Mouse (Mus musculus): ENCODE results near the gene Folr2. TPM values are rescaled to one million over a fixed set of nuclear protein-coding genes. Genes with fewer than 3 reads are reported as not detected.
A peak's percentile ranks its signal among the peaks of the same experiment; 100 is the strongest.

Gene Folr2
- polyA plus RNA-seq, 1 experiment = 1.2 TPM

DNA sequence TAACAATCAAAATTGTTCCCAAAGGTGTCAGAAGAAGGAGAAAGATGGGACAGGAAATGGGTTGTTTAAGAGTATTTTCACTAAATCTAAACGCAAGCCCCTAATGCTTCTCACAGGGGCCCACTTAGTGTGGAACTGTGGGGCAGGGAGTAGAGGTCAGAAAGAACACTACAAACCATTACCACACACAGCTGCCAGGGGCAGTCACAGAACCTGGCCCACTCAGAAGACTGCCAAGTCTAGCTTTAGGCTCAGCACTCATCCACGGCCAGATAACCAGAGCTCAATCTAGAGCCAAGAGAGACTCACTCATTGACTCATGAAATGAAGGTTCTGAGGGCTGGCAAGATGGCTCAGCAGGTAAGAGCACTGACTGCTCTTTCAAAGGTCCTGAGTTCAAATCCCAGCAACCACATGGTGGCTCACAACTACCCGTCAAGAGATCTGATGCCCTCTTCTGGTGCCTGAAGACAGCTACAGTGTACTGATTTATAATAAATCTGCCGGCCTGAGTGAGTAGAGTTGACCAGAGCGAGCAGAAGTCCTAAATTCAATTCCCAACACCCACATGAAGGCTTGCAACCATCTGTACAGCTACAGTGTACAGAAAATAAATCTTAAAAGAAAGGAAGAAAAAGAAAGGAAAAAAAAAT is 21.4 kb downstream of the Folr2 start:
- H3K27me3 ChIP-seq (ENCODE audit: control insufficient read depth, insufficient read depth, low read length, poor library complexity, severe bottlenecking) = no peaks in the 10 kb centered on the region
- peak overlapping the region; percentile 82 for H3K9ac ChIP-seq (ENCODE audit: low read depth, poor library complexity, severe bottlenecking)
- H3K4me3 ChIP-seq (ENCODE audit: low read depth, low read length) = peak overlapping the region; percentile 85
- H3K36me3 ChIP-seq (ENCODE audit: control insufficient read depth, insufficient read depth, low read length, poor library complexity, severe bottlenecking) = peaks cover 16% of the 10 kb centered on the region; the same call in 1 of the 2 replicates
- no peak overlapping the region for H3K27ac ChIP-seq (ENCODE audit: insufficient read depth, low read length)
- H3K9me3 ChIP-seq (replicated peaks; ENCODE audit: control insufficient read depth, insufficient read depth, low read length, poor library complexity, severe bottlenecking) = no peaks in the 10 kb centered on the region
- H3K4me1 ChIP-seq (ENCODE audit: control insufficient read depth, insufficient read depth, low read length) = peaks cover 6% of the 10 kb centered on the region
- TF ChIP-seq POLR2A (IDR thresholded peaks at IDR 0.05; ENCODE audit: insufficient read depth, low read length) = no peak

DNA sequence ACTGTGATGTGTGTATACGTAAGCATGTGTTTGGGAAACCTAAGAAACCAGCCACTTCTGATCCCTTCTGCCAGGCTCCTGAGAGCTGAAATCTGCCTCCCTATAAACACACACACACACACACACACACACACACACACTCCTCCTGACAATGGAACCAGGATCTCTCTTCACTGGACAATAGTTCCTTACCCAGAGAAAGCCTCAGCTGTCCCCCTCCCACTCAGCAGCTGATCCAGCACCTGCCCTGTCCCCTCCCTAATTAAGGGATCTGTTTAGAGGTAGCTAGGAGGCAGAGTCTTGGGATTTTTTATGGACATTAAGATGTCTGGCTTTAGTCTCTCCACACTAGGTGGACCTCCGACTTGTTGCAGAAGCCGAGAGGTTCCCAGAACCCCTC is 22.1 kb downstream of the Folr2 start:
- Histone ChIP-seq H3K4me3 (ENCODE audit: low read depth, low read length) (no peak overlapping the region), H3K4me1 (ENCODE audit: control insufficient read depth, insufficient read depth, low read length) (peaks cover 4% of the 10 kb centered on the region), H3K27ac (ENCODE audit: insufficient read depth, low read length) (no peak overlapping the region), H3K36me3 (ENCODE audit: control insufficient read depth, insufficient read depth, low read length, poor library complexity, severe bottlenecking) (peaks cover 22% of the 10 kb centered on the region), H3K9ac (ENCODE audit: low read depth, poor library complexity, severe bottlenecking) (no peak overlapping the region), H3K27me3 (ENCODE audit: control insufficient read depth, insufficient read depth, low read length, poor library complexity, severe bottlenecking) (no peaks in the 10 kb centered on the region), H3K9me3 (replicated peaks; ENCODE audit: control insufficient read depth, insufficient read depth, low read length, poor library complexity, severe bottlenecking) (no peaks in the 10 kb centered on the region)
- no peak for TF ChIP-seq POLR2A (IDR thresholded peaks at IDR 0.05; ENCODE audit: insufficient read depth, low read length)
- no peak for TF ChIP-seq CTCF (IDR thresholded peaks at IDR 0.05; ENCODE audit: low read depth, low read length)
- no peak for TF ChIP-seq EP300 (IDR thresholded peaks at IDR 0.05; ENCODE audit: insufficient read depth, low read depth, low read length)

- TF ChIP-seq CTCF (IDR thresholded peaks at IDR 0.05; ENCODE audit: low read depth, low read length) (no peak), EP300 (IDR thresholded peaks at IDR 0.05; ENCODE audit: insufficient read depth, low read depth, low read length) (no peak), POLR2A (IDR thresholded peaks at IDR 0.05; ENCODE audit: insufficient read depth, low read length) (no peak)
- Histone ChIP-seq H3K4me3 (ENCODE audit: low read depth, low read length) (no peak overlapping the region), H3K27me3 (ENCODE audit: control insufficient read depth, insufficient read depth, low read length, poor library complexity, severe bottlenecking) (no peaks in the 10 kb centered on the region), H3K36me3 (ENCODE audit: control insufficient read depth, insufficient read depth, low read length, poor library complexity, severe bottlenecking) (peaks cover 29% of the 10 kb centered on the region), H3K9ac (ENCODE audit: low read depth, poor library complexity, severe bottlenecking) (no peak overlapping the region), H3K9me3 (replicated peaks; ENCODE audit: control insufficient read depth, insufficient read depth, low read length, poor library complexity, severe bottlenecking) (no peaks in the 10 kb centered on the region), H3K27ac (ENCODE audit: insufficient read depth, low read length) (peak overlapping the region; percentile 62), H3K4me1 (ENCODE audit: control insufficient read depth, insufficient read depth, low read length) (peaks cover 4% of the 10 kb centered on the region)
Measured at GRCm38 (mm10) chr7:101833916-101834584, 22.9 kb downstream of the Folr2 start.

GRCm38 (mm10) chr7:101833352-101833751 is 23.6 kb downstream of the Folr2 start:
- Histone ChIP-seq H3K27ac (ENCODE audit: insufficient read depth, low read length) (peak overlapping the region; percentile 62), H3K36me3 (ENCODE audit: control insufficient read depth, insufficient read depth, low read length, poor library complexity, severe bottlenecking) (peaks cover 36% of the 10 kb centered on the region), H3K27me3 (ENCODE audit: control insufficient read depth, insufficient read depth, low read length, poor library complexity, severe bottlenecking) (no peaks in the 10 kb centered on the region), H3K9ac (ENCODE audit: low read depth, poor library complexity, severe bottlenecking) (no peak overlapping the region), H3K4me3 (ENCODE audit: low read depth, low read length) (no peak overlapping the region), H3K4me1 (ENCODE audit: control insufficient read depth, insufficient read depth, low read length) (peaks cover 4% of the 10 kb centered on the region), H3K9me3 (replicated peaks; ENCODE audit: control insufficient read depth, insufficient read depth, low read length, poor library complexity, severe bottlenecking) (no peaks in the 10 kb centered on the region)
- TF ChIP-seq POLR2A (IDR thresholded peaks at IDR 0.05; ENCODE audit: insufficient read depth, low read length) (no peak), CTCF (IDR thresholded peaks at IDR 0.05; ENCODE audit: low read depth, low read length) (peak; percentile 50), EP300 (IDR thresholded peaks at IDR 0.05; ENCODE audit: insufficient read depth, low read depth, low read length) (0 out of 2 replicates have a peak, but pooled peaks have one; percentile 55)

GRCm38 (mm10) chr7:101832372-101832771 is 24.6 kb downstream of the Folr2 start:
- H3K4me3 ChIP-seq (ENCODE audit: low read depth, low read length) = no peak overlapping the region
- peaks cover 4% of the 10 kb centered on the region for H3K4me1 ChIP-seq (ENCODE audit: control insufficient read depth, insufficient read depth, low read length)
- no peak for TF ChIP-seq EP300 (IDR thresholded peaks at IDR 0.05; ENCODE audit: insufficient read depth, low read depth, low read length)
- no peak for TF ChIP-seq POLR2A (IDR thresholded peaks at IDR 0.05; ENCODE audit: insufficient read depth, low read length)
- TF ChIP-seq CTCF (IDR thresholded peaks at IDR 0.05; ENCODE audit: low read depth, low read length) = no peak
- peaks cover 45% of the 10 kb centered on the region for H3K36me3 ChIP-seq (ENCODE audit: control insufficient read depth, insufficient read depth, low read length, poor library complexity, severe bottlenecking)
- H3K9me3 ChIP-seq (replicated peaks; ENCODE audit: control insufficient read depth, insufficient read depth, low read length, poor library complexity, severe bottlenecking) = no peaks in the 10 kb centered on the region
- peak overlapping the region; percentile 33; the same call in 1 of the 2 replicates for H3K27ac ChIP-seq (ENCODE audit: insufficient read depth, low read length)
- H3K27me3 ChIP-seq (ENCODE audit: control insufficient read depth, insufficient read depth, low read length, poor library complexity, severe bottlenecking) = no peaks in the 10 kb centered on the region
- H3K9ac ChIP-seq (ENCODE audit: low read depth, poor library complexity, severe bottlenecking) = no peak overlapping the region; the same call in 1 of the 2 replicates

DNA sequence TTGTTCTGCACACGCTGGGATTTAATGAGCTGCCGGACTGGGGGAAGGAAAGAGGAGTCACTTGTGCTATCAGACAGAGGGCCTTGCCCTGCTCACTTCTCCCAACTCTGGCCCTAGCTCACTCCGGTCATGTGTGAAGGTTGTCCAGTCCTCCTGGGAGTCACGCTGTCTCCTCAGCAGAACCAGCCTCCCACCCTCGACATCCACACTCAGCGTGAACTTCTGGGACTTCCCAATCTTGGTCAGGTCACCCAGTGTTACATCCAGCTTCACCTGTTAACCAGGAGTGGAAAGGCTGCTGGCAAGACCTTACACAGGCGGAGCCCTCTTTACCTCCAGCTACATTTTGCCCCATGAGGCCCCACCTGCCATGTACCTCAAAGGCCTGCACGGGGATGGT is 25.6 kb downstream of the Folr2 start:
- H3K9me3 ChIP-seq (replicated peaks; ENCODE audit: control insufficient read depth, insufficient read depth, low read length, poor library complexity, severe bottlenecking) = no peaks in the 10 kb centered on the region
- H3K27me3 ChIP-seq (ENCODE audit: control insufficient read depth, insufficient read depth, low read length, poor library complexity, severe bottlenecking) = no peaks in the 10 kb centered on the region
- no peak for TF ChIP-seq CTCF (IDR thresholded peaks at IDR 0.05; ENCODE audit: low read depth, low read length)
- no peak for TF ChIP-seq EP300 (IDR thresholded peaks at IDR 0.05; ENCODE audit: insufficient read depth, low read depth, low read length)
- TF ChIP-seq POLR2A (IDR thresholded peaks at IDR 0.05; ENCODE audit: insufficient read depth, low read length) = no peak
- H3K27ac ChIP-seq (ENCODE audit: insufficient read depth, low read length) = peak overlapping the region; percentile 33
- H3K4me3 ChIP-seq (ENCODE audit: low read depth, low read length) = no peak overlapping the region
- H3K36me3 ChIP-seq (ENCODE audit: control insufficient read depth, insufficient read depth, low read length, poor library complexity, severe bottlenecking) = peaks cover 53% of the 10 kb centered on the region
- no peak overlapping the region for H3K9ac ChIP-seq (ENCODE audit: low read depth, poor library complexity, severe bottlenecking)
- H3K4me1 ChIP-seq (ENCODE audit: control insufficient read depth, insufficient read depth, low read length) = peaks cover 4% of the 10 kb centered on the region

Data from ES-Bruce4 (cell line).